Mouse (Mus musculus) Muller cell, postnatal 12 days (primary cell): ENCODE measurements around the gene Zic5.
"Not testable (repeated sequence)": the region's sequence is repeated elsewhere in the genome, so short reads cannot be mapped to it uniquely, and the experiment has no call there.

Source experiments
- DNase-seq: peaks from one replicate; pipeline ENCODE4 v3.0.0-alpha.2; 2015; ENCODE audit errors: inconsistent ontology term

Zic5 gene

DNA sequence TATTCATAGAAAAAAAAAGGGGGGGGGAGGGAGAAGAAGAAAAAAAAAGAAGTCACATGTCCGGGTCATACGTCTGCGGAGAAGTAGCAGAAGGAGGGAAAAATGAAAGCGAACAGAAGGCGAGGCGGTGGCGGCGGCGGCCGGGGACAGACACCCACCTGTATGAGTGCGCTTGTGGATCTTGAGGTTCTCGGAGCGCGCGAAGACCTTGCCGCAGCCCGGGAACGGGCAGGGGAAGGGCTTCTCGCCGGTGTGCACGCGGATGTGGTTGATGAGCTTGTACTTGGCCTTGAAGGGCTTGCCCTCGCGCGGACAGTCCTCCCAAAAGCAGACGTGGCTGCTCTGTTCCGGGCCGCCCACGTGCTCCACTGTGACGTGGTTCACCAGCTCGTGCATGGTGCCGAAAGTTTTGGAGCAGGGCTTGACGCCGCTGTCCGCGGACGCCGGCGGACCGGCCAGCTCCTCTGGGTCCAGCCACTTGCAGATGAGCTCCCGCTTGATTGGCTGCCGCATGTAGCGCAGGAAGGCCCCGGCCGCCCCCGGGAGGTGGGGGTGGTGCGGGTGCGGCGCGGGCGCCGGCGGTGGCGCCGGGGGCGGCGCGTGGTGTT, 1.6 kb downstream of the Zic5 start:
- DNase-seq: peak; percentile 90

GRCm38 (mm10) chr14:122463080-122463691, 2.3 kb downstream of the Zic5 start:
- DNase-seq: peak; percentile 70

GRCm38 (mm10) chr14:122462689-122463079, 2.8 kb downstream of the Zic5 start:
- no peak for DNase-seq

GRCm38 (mm10) chr14:122461966-122462365, 3.5 kb downstream of the Zic5 start:
- DNase-seq: no peak

- no peak for DNase-seq
These were observed 4.0 kb downstream of the Zic5 start for GRCm38 (mm10) chr14:122461500-122461899.

GRCm38 (mm10) chr14:122460226-122460625, 5.3 kb downstream of the Zic5 start:
- DNase-seq: no peak

DNA sequence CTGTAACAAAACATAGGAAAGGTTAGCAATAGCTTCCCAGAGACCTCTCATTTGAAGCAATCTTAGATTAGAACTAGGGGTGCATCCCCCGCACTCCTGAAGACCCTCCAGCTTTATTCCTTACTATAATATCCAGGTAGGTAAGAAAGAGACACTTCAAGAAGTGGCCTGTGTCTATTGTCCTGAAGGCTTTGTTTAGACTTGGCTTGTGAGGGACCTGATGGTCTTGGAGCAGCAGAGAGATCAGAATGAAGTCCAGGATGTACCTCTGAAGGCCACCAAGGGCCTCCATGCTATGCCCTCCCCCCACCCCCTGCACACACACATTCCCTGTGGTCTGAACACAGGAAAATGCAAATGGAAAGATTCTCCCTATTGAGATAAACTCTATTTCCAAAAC, 5.7 kb downstream of the Zic5 start:
- no peak for DNase-seq

GRCm38 (mm10) chr14:122459332-122459731, 6.1 kb downstream of the Zic5 start:
- DNase-seq: not testable (repeated sequence)

- DNase-seq: no peak
These were observed 9.9 kb downstream of the Zic5 start for GRCm38 (mm10) chr14:122455562-122455958.

GRCm38 (mm10) chr14:122454901-122455561, 10.4 kb downstream of the Zic5 start:
- no peak for DNase-seq

DNA sequence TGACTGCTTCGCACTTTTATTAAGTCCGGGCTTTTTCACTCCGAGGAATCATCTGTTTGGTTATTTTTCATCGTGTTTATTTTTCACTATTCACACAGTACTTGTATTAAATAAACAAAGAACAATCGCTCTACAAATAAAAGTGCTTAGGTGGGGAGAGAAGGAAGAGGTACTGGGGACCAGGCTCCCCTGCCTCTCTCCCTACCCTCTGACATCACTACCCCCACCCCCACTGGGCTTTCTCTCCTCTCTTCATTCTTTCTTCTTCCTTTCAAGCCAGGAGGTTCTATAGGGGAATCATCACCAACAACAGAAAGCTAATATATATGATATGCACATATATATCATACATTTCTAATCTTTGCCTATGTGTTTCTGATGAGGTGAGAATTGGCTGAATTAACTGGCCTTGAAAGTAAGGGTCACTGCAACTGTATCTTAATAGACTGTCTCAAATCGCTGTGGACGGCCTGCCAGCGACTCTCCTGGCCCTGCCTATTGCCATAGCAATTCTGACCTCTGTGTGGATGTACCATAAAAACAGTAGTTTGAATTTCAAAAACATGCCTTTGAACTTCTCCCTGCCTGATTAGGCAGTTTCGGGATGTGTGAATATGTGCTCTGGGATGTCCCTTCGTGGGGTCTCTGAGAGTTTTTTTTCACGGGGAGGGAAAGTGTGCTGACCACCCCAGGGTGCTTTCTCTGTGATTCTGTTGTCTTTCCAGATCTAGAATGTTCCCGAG, 11.3 kb downstream of the Zic5 start:
- no peak for DNase-seq

DNA sequence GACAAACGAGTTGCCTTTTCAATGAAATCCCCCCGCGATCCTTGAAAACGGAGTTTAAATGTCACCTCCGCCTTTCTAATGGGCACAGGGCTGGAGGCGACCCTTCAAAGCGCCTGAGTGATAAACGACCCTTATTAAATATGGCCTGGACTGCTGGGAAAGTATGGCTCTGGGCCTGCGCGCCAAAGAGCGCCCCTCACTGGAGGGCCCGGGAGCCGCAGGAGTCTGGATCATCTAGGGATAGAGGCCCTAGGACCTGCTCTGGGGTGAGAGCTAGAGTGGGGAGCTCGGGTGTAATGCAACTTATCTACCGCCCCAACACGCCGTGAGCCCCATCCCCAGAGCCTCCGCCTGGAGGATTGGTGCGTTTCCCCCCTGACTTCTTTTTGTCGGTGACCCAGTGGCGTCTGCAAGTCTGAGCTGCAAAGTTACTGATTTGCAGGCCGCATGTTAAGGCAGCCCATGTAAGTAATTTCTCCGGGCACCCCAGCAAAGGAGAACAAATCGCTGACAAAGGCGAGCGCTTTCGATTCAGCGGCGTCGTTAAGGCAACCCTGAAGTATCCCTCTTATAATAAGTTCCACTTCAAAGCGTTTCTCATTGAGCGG, 12.0 kb downstream of the Zic5 start:
- no peak for DNase-seq

- no peak for DNase-seq
These were observed 12.6 kb downstream of the Zic5 start for GRCm38 (mm10) chr14:122452701-122453387.

GRCm38 (mm10) chr14:122451551-122452145, 13.8 kb downstream of the Zic5 start:
- DNase-seq: no peak

DNA sequence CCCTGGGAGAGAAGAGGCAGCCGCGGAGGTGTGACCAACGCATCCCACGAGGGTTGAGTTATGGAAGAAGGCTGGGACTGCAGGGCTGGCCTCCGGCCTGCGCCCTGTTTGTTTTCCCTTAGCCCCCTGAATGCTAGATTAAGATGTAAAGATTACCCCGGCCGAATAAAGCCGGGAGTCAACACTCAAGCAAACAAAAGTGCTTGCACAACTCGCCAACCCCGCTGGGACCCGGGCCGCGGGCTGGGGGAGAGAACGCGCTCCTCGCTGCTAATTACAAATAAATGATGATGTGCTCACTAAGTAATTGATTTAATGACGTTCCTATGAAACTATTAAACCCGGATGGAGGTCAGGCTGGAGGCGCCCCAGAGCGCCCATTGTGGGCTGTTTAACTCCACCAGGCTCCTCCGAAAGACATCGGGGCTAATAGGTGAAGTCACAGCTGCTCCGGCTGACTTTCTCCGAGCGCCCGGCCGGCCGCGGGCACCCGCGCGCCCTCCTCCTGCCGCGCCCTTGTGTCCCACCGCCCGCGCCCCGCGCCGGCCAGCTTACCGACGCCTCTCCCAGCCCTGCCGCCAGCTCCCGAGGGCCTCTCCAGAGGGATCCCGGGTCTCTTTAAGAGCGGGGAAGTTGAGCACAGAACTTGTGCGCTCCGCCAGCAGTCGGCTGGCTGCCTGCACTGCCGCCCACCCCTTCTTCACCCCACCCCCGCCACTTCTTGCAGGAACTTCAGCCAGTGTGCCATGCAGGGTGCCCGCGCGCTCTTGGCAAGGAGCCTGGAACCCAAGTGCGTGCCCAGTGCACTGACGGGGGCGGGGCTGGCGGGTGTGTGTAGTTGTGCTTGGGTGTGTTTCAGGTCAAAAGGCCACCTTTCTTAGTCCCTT, 14.7 kb downstream of the Zic5 start, which contains the start of gene Gm5089:
TSS of gene Gm5089 (minus strand) at position 620 of the 887 bp plus-strand sequence.
- DNase-seq: peak; percentile 87

DNA sequence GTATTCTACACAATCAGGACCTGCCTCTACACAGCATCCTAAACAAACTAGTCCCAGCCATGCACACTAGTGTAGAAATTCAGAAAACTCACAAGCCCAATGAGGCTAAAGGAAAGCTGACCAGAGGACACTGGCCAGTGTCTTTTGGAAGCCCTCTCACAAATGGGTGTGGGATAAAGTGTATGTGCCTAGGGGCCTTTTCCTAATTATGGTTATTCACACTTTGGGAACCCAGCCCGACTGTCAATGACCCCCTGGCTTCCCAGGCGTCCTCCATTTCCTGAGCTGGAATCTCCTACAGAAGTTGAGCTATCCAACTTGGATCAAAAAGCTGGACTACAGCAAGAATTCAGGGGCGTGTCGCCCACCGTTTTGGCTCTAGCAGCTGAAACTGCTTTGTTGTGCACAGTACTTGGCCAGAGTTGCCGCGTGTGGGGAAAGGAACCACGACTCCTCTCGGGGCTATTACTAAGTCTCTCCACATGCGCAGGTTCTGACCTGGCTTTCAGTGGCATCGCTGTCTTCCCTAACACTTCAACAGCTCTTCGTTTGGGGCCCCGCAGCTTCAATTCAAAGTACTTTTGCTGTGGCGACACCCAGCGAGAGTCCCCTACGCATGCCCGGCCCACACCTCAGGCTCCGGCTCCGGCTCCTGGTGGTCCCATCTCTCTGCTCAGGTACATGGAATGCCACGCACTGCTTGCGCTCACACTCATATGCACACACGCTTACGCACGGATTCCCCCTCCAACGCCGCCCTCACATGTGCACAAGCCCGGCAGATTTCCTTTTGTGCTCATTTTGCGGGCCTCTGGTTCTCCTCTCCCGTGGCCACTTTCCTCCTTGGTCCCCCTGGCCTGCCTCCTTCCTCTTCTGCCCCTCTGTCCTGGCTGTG, 15.6 kb downstream of the Zic5 start:
- peak; percentile 63 for DNase-seq

DNA sequence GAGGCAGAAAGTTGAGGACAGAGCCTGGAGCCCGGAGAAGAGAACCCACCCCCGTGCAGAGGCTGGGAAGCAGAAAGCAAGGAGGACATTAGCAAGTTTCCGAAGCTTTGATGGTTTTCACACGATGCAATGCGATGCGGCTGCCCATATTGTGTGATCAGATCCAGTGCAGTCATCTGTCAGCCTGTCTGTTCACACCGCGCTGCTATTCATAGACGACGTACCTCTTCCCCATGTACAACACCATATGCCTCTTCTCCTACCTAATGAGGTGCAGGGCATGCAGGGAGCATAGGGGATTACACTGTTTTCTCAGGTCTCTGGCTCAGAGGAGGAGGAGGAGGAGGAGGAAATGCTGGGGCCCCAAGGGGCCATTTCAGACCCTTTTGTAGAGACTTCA, 28.6 kb downstream of the Zic5 start:
- DNase-seq: no peak

DNA sequence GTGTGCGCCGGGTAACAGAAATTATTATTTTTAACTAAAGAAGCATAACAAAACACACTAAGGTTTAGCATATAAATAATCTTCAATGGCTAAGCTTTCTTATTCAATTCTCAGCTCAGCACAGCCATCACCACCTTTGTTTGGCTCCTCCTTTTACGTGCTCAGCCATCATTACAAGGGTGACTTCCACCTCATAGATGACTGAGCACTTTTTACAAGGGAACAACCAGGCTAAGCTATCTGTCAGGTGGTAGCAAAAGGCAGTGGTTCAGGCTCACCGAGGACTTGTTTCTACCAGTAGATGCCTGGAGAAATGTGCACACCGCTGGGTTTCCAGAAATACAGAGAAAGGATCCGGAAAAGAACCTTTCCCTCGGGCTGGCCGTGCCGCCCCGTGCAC, 31.4 kb downstream of the Zic5 start:
- no peak for DNase-seq

GRCm38 (mm10) chr14:122432558-122432957, 32.9 kb downstream of the Zic5 start:
- no peak for DNase-seq
